Mouse (Mus musculus) gastrocnemius, adult 8-10 months (tissue): Measurements from ENCODE around the gene Tmem145. TPM values are rescaled to one million over a fixed set of nuclear protein-coding genes. Genes with fewer than 3 reads are reported as not detected.
"Not testable (repeated sequence)": the region's sequence is repeated elsewhere in the genome, so short reads cannot be mapped to it uniquely, and the experiment has no call there.

Source experiments
- DNase-seq, 2 experiments: peaks; one replicate each; pipeline ENCODE4 v3.0.0; 2022; ENCODE audit warnings: low spot score in 2 of 2
- total RNA-seq, 4 experiments: library from RNA; stranded (reverse); gene quantifications; 2 replicates each; pipeline ENCODE4 v1.2.4; 2022

Gene Tmem145
- total RNA-seq, 4 experiments from 2014 or later: not detected

DNA sequence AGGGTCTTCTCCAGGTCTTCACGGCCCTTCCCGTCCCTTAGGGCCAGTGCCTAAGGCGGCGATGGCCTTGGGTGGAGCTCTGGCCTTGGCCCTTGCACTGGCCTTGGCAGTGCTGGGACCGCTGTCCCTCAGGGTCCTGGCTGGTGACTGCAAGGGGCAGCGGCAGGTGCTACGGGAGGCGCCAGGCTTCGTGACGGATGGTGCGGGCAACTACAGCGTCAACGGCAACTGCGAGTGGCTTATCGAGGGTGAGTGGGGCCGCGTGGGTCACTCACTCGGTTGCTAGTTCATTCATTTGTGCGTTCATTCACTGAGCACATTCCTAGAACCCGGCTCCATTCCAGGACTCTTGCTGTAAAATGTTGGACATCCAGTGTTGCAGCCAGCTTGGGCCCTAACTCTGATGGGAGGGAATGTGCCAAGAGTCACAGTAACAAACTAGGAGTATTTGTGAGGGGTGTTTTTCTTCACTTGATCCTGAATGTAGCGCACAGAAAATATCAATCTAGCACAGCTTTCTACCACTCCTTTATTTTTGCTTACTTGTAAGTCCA is 11.6 kb downstream of the Tmem145 start:
- DNase-seq: no peak

- peak in 1 of 2 experiments; percentile 37 for DNase-seq
Observed at GRCm38 (mm10) chr7:25322058-25322484, 16.2 kb downstream of the Tmem145 start.

DNA sequence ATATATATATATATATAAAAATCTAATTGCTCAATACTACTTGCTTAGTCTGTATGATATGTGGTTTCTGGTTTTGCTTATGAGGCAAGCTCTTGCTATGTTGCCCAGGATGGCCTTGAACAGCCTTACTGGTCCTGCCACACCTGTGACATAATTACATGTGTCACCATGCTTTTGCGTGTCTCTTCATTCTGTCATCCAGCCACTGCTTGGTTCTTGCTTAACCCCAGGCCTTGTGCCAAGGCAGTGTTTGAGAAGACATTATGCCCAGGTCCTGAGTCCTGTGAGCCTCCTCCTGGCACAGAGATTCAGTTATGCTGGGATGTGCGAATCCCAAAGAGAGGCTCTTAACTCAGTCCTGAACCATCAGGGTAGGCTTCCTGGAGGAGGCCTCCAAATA is 17.3 kb downstream of the Tmem145 start:
- no peak for DNase-seq

- not testable (repeated sequence) for DNase-seq
Observed at GRCm38 (mm10) chr7:25325431-25325830, 19.5 kb downstream of the Tmem145 start.

- DNase-seq: no peak
Observed at GRCm38 (mm10) chr7:25326233-25326632, 20.3 kb downstream of the Tmem145 start.

GRCm38 (mm10) chr7:25333596-25334307 is 27.8 kb downstream of the Tmem145 start:
- peak; percentile 69 to 82 for DNase-seq

- DNase-seq: no peak
Observed at GRCm38 (mm10) chr7:25334472-25334871, 28.6 kb downstream of the Tmem145 start.

GRCm38 (mm10) chr7:25339329-25339728 is 33.4 kb downstream of the Tmem145 start:
- DNase-seq: no peak

- DNase-seq: no peak
Observed at GRCm38 (mm10) chr7:25341000-25341784, 35.3 kb downstream of the Tmem145 start.

DNA sequence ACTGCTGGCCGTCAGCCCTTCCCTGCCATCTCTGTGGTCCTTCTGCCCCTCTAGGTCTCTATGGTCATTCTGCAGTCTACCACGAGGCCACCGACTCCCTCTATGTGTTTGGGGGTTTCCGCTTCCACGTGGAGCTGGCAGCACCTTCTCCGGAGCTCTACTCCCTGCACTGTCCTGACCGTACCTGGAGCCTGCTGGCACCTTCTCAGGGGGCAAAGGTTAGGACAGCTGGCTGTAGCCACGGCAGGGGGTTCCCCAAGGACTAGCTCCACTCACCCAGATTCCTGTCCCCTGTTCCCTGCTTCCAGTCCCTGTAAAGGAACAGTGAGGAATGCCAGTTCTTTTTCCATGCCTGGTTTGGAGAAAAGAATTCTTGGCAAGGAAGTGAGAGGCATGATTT is 43.0 kb downstream of the Tmem145 start:
- no peak for DNase-seq

GRCm38 (mm10) chr7:25358721-25359206 is 52.9 kb downstream of the Tmem145 start:
- no peak for DNase-seq

DNA sequence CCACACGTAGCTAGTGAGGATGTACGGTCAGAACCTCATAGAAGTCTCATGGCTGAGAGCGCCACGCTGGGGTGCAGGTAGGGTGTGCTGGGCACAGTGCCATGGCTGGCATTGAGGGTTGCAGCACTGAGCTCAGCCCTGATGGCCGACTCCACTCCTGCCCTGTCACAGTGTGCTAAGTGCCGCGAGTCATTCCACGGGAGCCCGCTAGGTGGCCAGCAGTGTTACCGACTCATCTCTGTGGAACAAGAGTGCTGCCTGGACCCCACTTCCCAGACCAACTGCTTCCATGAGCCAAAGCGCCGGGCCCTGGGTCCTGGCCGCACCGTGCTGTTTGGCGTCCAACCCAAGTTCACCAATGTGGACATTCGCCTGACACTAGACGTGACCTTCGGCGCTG is 57.2 kb downstream of the Tmem145 start:
- DNase-seq: no peak

- no peak for DNase-seq
Observed at GRCm38 (mm10) chr7:25363632-25364031, 57.7 kb downstream of the Tmem145 start.

Other genes with a start within 250 kb of the Tmem145 start
- 1 to 10 TPM; 1.3 to 3.2 (median 2.2) TPM for gene Grik5, start 233.8 kb upstream of the Tmem145 start, total RNA-seq
- gene Zfp574, start 233.5 kb upstream of the Tmem145 start, total RNA-seq: 1 to 10 TPM; 6.5 to 9.3 (median 9.0) TPM
- gene Pou2f2, start 126.4 kb upstream of the Tmem145 start, total RNA-seq: under 1 TPM in 2 of 4 experiments, not detected in 2; 0.02 to 0.24 TPM
- 1 to 10 TPM; 8.0 to 9.2 (median 8.6) TPM for gene Dedd2, start 85.5 kb upstream of the Tmem145 start, total RNA-seq
- 1 to 10 TPM; 5.5 to 6.4 (median 6.1) TPM for gene Zfp526, start 84.7 kb upstream of the Tmem145 start, total RNA-seq
- 10 to 100 TPM; 87.5 to 93.5 (median 90.1) TPM for gene Gsk3a, start 68.3 kb upstream of the Tmem145 start, total RNA-seq
- gene Erf, start 55.3 kb upstream of the Tmem145 start, total RNA-seq: 1 to 10 TPM; 4.2 to 5.8 (median 5.7) TPM
- 10 to 100 TPM; 26.4 to 38.7 (median 30.1) TPM for gene Cic, start 38.4 kb upstream of the Tmem145 start, total RNA-seq
- gene Pafah1b3, start 8.1 kb upstream of the Tmem145 start, total RNA-seq: 1 to 10 TPM in 3 of 4 experiments, under 1 TPM in 1; 0.56 to 1.5 (median 1.1) TPM
- gene Prr19, start 4.7 kb upstream of the Tmem145 start, total RNA-seq: not detected
- gene Megf8, start 11.1 kb downstream of the Tmem145 start, total RNA-seq: 10 to 100 TPM; 22.6 to 26.8 (median 25.0) TPM
- not detected for gene Cnfn, start 63.6 kb downstream of the Tmem145 start, total RNA-seq
- gene Lipe, start 92.6 kb downstream of the Tmem145 start, total RNA-seq: 10 to 100 TPM; 10.6 to 28.0 (median 19.9) TPM
- gene Cxcl17, start 106.8 kb downstream of the Tmem145 start, total RNA-seq: not detected
- 1 to 10 TPM; 1.9 to 4.8 (median 3.3) TPM for gene Ceacam1, start 171.5 kb downstream of the Tmem145 start, total RNA-seq
- under 1 TPM; 0.17 to 0.67 (median 0.33) TPM for gene Ceacam2, start 233.8 kb downstream of the Tmem145 start, total RNA-seq